9 mouse cellular contexts compared by ENCODE assay signal in genomic region chr10:8087106-8087505, GRCm38 (mm10).
DNase-seq lines count a peak whose midpoint lies in the region; ATAC-seq lines count a peak whose summit lies in the region.
"Had no signal": no experiment of that assay in that cellular context is flagged by ENCODE, and none has a peak within 500 bp of the region (broad histone marks: within the 10 kb centered on the region; RNA-seq: fewer than 3 reads in every experiment).

No protein-coding gene starts in this region.

- no peak overlapping the region for H3K4me2 ChIP-seq in kidney, embryonic 16.5 days (replicated peaks; ENCODE audit: low read depth, low read length)

- H3K4me1 ChIP-seq in kidney, embryonic 16.5 days (ENCODE audit: insufficient read depth, low read length) = peaks cover 17% of the 10 kb centered on the region

- no peak overlapping the region for H3K4me3 ChIP-seq in kidney, embryonic 16.5 days (ENCODE audit: low read length)

- H3K27ac ChIP-seq in kidney, embryonic 16.5 days (ENCODE audit: low read length) = no peak overlapping the region
- H3K27ac ChIP-seq: macrophage had no signal

- no peaks in the 10 kb centered on the region for H3K36me3 ChIP-seq in kidney, embryonic 16.5 days (ENCODE audit: insufficient read depth, low read length)

- no peak overlapping the region for H3K9ac ChIP-seq in kidney, embryonic 16.5 days (replicated peaks; ENCODE audit: low read length)

- no peaks in the 10 kb centered on the region for H3K27me3 ChIP-seq in kidney, embryonic 16.5 days (ENCODE audit: insufficient read depth, low read length)

- WGBS in kidney, embryonic 16.5 days = 39% methylated on average over 2 of the region's 2 CpGs

- H3K9me3 ChIP-seq in kidney, embryonic 16.5 days (ENCODE audit: low read length) = no peaks in the 10 kb centered on the region

- no peak for ATAC-seq in kidney, embryonic 16.5 days (ENCODE audit: low FRiP score, low TSS enrichment)
- ATAC-seq in inflammation-experienced regulatory T-cells, adult 6 months = no peak

- peak; percentile 46 to 47 for DNase-seq in kidney, adult 8-10 months
- peak; percentile 72 for DNase-seq in fat pad, adult 2 months (ENCODE audit: extremely low read depth, low read depth, low spot score)
- DNase-seq in kidney, postnatal 14 days = peak; percentile 14
- DNase-seq in lung, postnatal 14 days = peak; percentile 13
- no peak for DNase-seq in T-cell, adult 2 months (ENCODE audit: low spot score)
- DNase-seq: thymus, postnatal 14 days had no signal
